8 mouse cellular contexts compared by ENCODE assay signal in genomic region chr4:43114946-43115345, GRCm38 (mm10). TPM values are rescaled to one million over a fixed set of nuclear protein-coding genes. Genes with fewer than 3 reads are reported as not detected.
A peak's percentile ranks its signal among the peaks of the same experiment; 100 is the strongest.
DNase-seq lines count a peak whose midpoint lies in the region; ATAC-seq and TF ChIP-seq lines count a peak whose summit lies in the region.
"Had no signal": no experiment of that assay in that cellular context is flagged by ENCODE, and none has a peak within 500 bp of the region (broad histone marks: within the 10 kb centered on the region; RNA-seq: fewer than 3 reads in every experiment).

No protein-coding gene starts in this region.

- H3K4me1 ChIP-seq in embryonic facial prominence, embryonic 11.5 days (ENCODE audit: control insufficient read depth, insufficient read depth, low read length) = no peaks in the 10 kb centered on the region
- no peaks in the 10 kb centered on the region for H3K4me1 ChIP-seq in liver, postnatal 0 days (ENCODE audit: insufficient read depth)
- H3K4me1 ChIP-seq: heart, embryonic 13.5 days had no signal

- DNase-seq in urinary bladder, postnatal 14 days (ENCODE audit: low spot score) = peak; percentile 53
- no peak for DNase-seq in urinary bladder, postnatal 4 days (ENCODE audit: low spot score in 2 of 2)
- DNase-seq in adrenal gland, postnatal 25 days = peak; percentile 35
- DNase-seq in embryonic facial prominence, embryonic 11.5 days (ENCODE audit: low spot score) = peak; percentile 74
- peak; percentile 44 to 64 for DNase-seq in kidney, postnatal 25 days
- DNase-seq in liver, postnatal 0 days = peak; percentile 44
- peak; percentile 43 for DNase-seq in right cerebral cortex, postnatal 25 days

- no peak for TF ChIP-seq EP300 in liver, postnatal 0 days (IDR thresholded peaks at IDR 0.05; ENCODE audit: low read depth)

- H3K27me3 ChIP-seq in embryonic facial prominence, embryonic 11.5 days (ENCODE audit: control insufficient read depth, insufficient read depth, low read length) = no peaks in the 10 kb centered on the region
- no peaks in the 10 kb centered on the region for H3K27me3 ChIP-seq in liver, postnatal 0 days (ENCODE audit: insufficient read depth, low read length)
- H3K27me3 ChIP-seq: heart, embryonic 13.5 days had no signal

- TF ChIP-seq CTCF in liver, postnatal 0 days (IDR thresholded peaks at IDR 0.05; ENCODE audit: low read depth) = peak; percentile 66

- no peak for ATAC-seq in embryonic facial prominence, embryonic 11.5 days (replicated peaks; ENCODE audit: insufficient number of reproducible peaks, low FRiP score, low TSS enrichment, low read depth)
- no peak for ATAC-seq in liver, postnatal 0 days

- H3K36me3 ChIP-seq in embryonic facial prominence, embryonic 11.5 days (replicated peaks; ENCODE audit: control insufficient read depth, insufficient read depth, low read depth, low read length) = no peaks in the 10 kb centered on the region
- no peaks in the 10 kb centered on the region for H3K36me3 ChIP-seq in liver, postnatal 0 days (replicated peaks; ENCODE audit: insufficient read depth, low read length)

- H3K4me3 ChIP-seq in embryonic facial prominence, embryonic 11.5 days (ENCODE audit: low read depth, low read length) = no peak overlapping the region
- no peak overlapping the region for H3K4me3 ChIP-seq in liver, postnatal 0 days (ENCODE audit: low read depth, low read length)
- H3K4me3 ChIP-seq: heart, embryonic 13.5 days had no signal

- no peak overlapping the region for H3K27ac ChIP-seq in embryonic facial prominence, embryonic 11.5 days (replicated peaks; ENCODE audit: low read depth, low read length)
- no peak overlapping the region for H3K27ac ChIP-seq in liver, postnatal 0 days (ENCODE audit: low read depth)
- H3K27ac ChIP-seq: heart, embryonic 13.5 days had no signal

- no peak overlapping the region for H3K4me2 ChIP-seq in embryonic facial prominence, embryonic 11.5 days (ENCODE audit: low read depth, low read length)
- no peak overlapping the region for H3K4me2 ChIP-seq in liver, postnatal 0 days (ENCODE audit: low read depth, low read length)
- H3K4me2 ChIP-seq: heart, embryonic 13.5 days had no signal

- WGBS in embryonic facial prominence, embryonic 11.5 days = 20% methylated on average over 2 of the region's 2 CpGs
- 22% methylated on average over 2 of the region's 2 CpGs for WGBS in liver, postnatal 0 days (ENCODE audit: insufficient replicate concordance)

- H3K9ac ChIP-seq in embryonic facial prominence, embryonic 11.5 days (replicated peaks; ENCODE audit: low read length) = no peak overlapping the region
- no peak overlapping the region for H3K9ac ChIP-seq in liver, postnatal 0 days (replicated peaks)
- H3K9ac ChIP-seq: heart, embryonic 13.5 days had no signal

- H3K9me3 ChIP-seq in embryonic facial prominence, embryonic 11.5 days (replicated peaks; ENCODE audit: control insufficient read depth, low read length) = no peaks in the 10 kb centered on the region
- H3K9me3 ChIP-seq in liver, postnatal 0 days (ENCODE audit: low read length) = no peaks in the 10 kb centered on the region
- H3K9me3 ChIP-seq: heart, embryonic 13.5 days had no signal

RNA-seq across cellular contexts. Expression of gene Unc13b, which starts 56.2 kb away (rescaled TPM):
- 12.4 and 13.2 TPM in 2 replicates for total RNA-seq in adrenal gland, postnatal 25 days (2021)
- 4.1 and 6.1 TPM in 2 replicates for polyA plus RNA-seq in embryonic facial prominence, embryonic 11.5 days (2014; fragmentation: Nextera tagmentation; extraction: Ambion mirVana)
- polyA plus RNA-seq in liver, postnatal 0 days (2015; fragmentation: Nextera tagmentation; extraction: Ambion mirVana) = 0.37 and 0.52 TPM in 2 replicates

Comparison
In these comparisons a context has a peak if more than half of its experiments do, and no peak if none do; other contexts are left out.
1. DNase-seq: peak in urinary bladder, postnatal 14 days (single experiment), adrenal gland, postnatal 25 days (single experiment), embryonic facial prominence, embryonic 11.5 days (single experiment), kidney, postnatal 25 days (2 of 2), liver, postnatal 0 days (single experiment) and right cerebral cortex, postnatal 25 days (single experiment); none in urinary bladder, postnatal 4 days (0 of 2).